Mouse (Mus musculus) cortical plate, adult 2 months (tissue): ENCODE data around the gene Emg1.
A peak's percentile ranks its signal among the peaks of the same experiment; 100 is the strongest.

Experiments
- CTCF ChIP-seq: fragments of 200-500 bp; IDR thresholded peaks from 2 replicates; pipeline ENCODE4 v1.5.1; 2011; ENCODE audit warnings: mild to moderate bottlenecking, control low read depth, low read length; ENCODE audit not compliant: insufficient read depth; ENCODE audit errors: extremely low read depth
- POLR2A ChIP-seq: fragments of 200-500 bp; IDR thresholded peaks from 2 replicates; pipeline ENCODE4 v1.6.1; 2011; ENCODE audit warnings: mild to moderate bottlenecking, low read length, control low read depth; ENCODE audit not compliant: insufficient read depth; ENCODE audit errors: extremely low read depth

DNA sequence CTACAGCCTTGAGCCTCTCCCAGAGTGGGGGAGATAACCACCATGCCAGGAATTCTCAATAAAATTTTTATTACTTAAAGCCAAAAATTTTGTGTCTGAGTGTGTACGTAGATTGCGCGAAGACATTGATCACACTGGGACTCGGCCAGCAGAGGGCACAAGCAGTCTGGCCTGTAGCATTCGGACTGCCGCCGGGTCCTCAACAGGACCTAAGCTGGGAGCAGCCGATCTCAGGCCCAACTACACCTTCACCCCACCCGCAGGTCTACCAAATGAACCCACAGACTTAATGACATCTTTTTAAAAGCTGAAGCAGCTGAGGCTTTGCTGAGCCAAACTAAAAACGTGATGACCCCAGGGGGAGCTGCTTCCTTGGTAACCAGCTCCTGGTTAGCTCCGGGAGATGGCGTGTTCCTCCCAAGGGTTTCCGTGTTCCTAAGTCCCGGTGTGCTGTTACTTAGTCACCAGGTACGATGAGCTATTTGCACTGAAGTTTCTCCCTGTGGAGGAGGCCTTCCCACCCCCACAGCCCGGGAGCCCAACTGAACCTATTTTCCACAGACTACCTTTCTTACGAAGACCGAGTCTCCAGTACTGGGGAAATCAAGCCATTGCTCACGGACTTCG lies 5.0 kb upstream of the Emg1 start:
- TF ChIP-seq CTCF: peak; percentile 52
- no peak for TF ChIP-seq POLR2A
